Mouse (Mus musculus) midbrain, embryonic 16.5 days (tissue): ENCODE data around the gene 1700023F06Rik. TPM values are rescaled to one million over a fixed set of nuclear protein-coding genes. Genes with fewer than 3 reads are reported as not detected.

Experiments used
- ATAC-seq: fragments of 200-750 bp; cut with Nextera tagmentation; 2 replicates; pipeline ENCODE4 v1.8.0; 2017; ENCODE audit warnings: moderate TSS enrichment
- H3K27ac ChIP-seq: fragments of 300-500 bp; sonication (generic); 2 replicates; pipeline ENCODE4 v1.5.1; 2014; ENCODE audit warnings: mild to moderate bottlenecking, low read length, mixed read lengths
- H3K27me3 ChIP-seq: fragments of 300-500 bp; sonication (generic); 2 replicates; pipeline ENCODE4 v1.6.1; 2014; ENCODE audit warnings: low read depth, low read length, mixed read lengths; ENCODE audit not compliant: control insufficient read depth, insufficient read depth
- H3K36me3 ChIP-seq: fragments of 300-500 bp; sonication (generic); 2 replicates; pipeline ENCODE4 v1.6.1; 2014; ENCODE audit warnings: mild to moderate bottlenecking, low read length, moderate library complexity, mixed read lengths; ENCODE audit not compliant: control insufficient read depth, insufficient read depth
- H3K4me1 ChIP-seq: fragments of 300-500 bp; sonication (generic); 2 replicates; pipeline ENCODE4 v1.6.1; 2014; ENCODE audit warnings: mild to moderate bottlenecking, low read length, mixed read lengths; ENCODE audit not compliant: control insufficient read depth, insufficient read depth
- H3K4me2 ChIP-seq: fragments of 300-500 bp; sonication (generic); 2 replicates; pipeline ENCODE4 v1.6.1; 2014; ENCODE audit warnings: mild to moderate bottlenecking, low read length, mixed read lengths
- H3K4me3 ChIP-seq: fragments of 300-500 bp; sonication (generic); 2 replicates; pipeline ENCODE4 v1.5.1; 2014; ENCODE audit warnings: low read depth, mild to moderate bottlenecking, low read length, moderate library complexity, mixed read lengths
- H3K9ac ChIP-seq: fragments of 300-500 bp; sonication (generic); 2 replicates; pipeline ENCODE4 v1.6.1; 2014; ENCODE audit warnings: low read depth, low read length, mixed read lengths
- H3K9me3 ChIP-seq: fragments of 300-500 bp; sonication (generic); replicated peaks from 2 replicates; pipeline ENCODE4 v1.6.1; 2014; ENCODE audit warnings: mild to moderate bottlenecking, low read length, mixed read lengths; ENCODE audit not compliant: control insufficient read depth, poor library complexity, severe bottlenecking
- WGBS: fragments of 180-500 bp; shearing (Covaris S2); extraction: QIAGEN DNeasy Blood & Tissue Kit; methylation state at CpG from one replicate; pipeline ENCODE4 v1.1.7; 2014; 5-methylcytosine and 5-hydroxymethylcytosine counted together
- polyA plus RNA-seq: library from polyadenylated mRNA; unstranded; fragments of >200 nt; fragmentation: Nextera tagmentation; extraction: Ambion mirVana; gene quantifications from 2 replicates; pipeline ENCODE4 v1.2.1, GENCODE M21; 2015

1700023F06Rik gene
- 2.3 and 3.1 TPM in 2 replicates for polyA plus RNA-seq

- no peaks in the 10 kb centered on the region for H3K9me3 ChIP-seq
- H3K4me1 ChIP-seq = no peaks in the 10 kb centered on the region
- no peaks in the 10 kb centered on the region for H3K27me3 ChIP-seq
- H3K27ac ChIP-seq = no peak within 1 kb of the TSS
- H3K4me3 ChIP-seq = no peak within 1 kb of the TSS
- 93% methylated on average over 3 of the region's 3 CpGs for WGBS
- no peak within 1 kb of the TSS for H3K4me2 ChIP-seq
- H3K9ac ChIP-seq = no peak within 1 kb of the TSS
- H3K36me3 ChIP-seq = no peaks in the 10 kb centered on the region
- no peak for ATAC-seq
These were observed at the start of gene 1700023F06Rik for GRCm38 (mm10) chr11:103208458-103208857. TSS of gene 1700023F06Rik (minus strand) at chr11:103208558.

- H3K27me3 ChIP-seq = no peaks in the 10 kb centered on the region
- no peaks in the 10 kb centered on the region for H3K36me3 ChIP-seq
- ATAC-seq = no peak
- 91% methylated on average over 4 of the region's 4 CpGs for WGBS
- peaks cover 8% of the 10 kb centered on the region for H3K4me1 ChIP-seq
- no peak overlapping the region for H3K4me3 ChIP-seq
- H3K9ac ChIP-seq = no peak overlapping the region
- no peak overlapping the region for H3K4me2 ChIP-seq
- H3K27ac ChIP-seq = no peak overlapping the region
- H3K9me3 ChIP-seq = no peaks in the 10 kb centered on the region
These were observed 49.7 kb upstream of the 1700023F06Rik start for GRCm38 (mm10) chr11:103257938-103258481.

- ATAC-seq = no peak
- Histone ChIP-seq H3K4me2 (no peak overlapping the region), H3K27ac (no peak overlapping the region), H3K9ac (no peak overlapping the region), H3K36me3 (no peaks in the 10 kb centered on the region), H3K27me3 (no peaks in the 10 kb centered on the region), H3K4me1 (peaks cover 3% of the 10 kb centered on the region; the same call in 1 of the 2 replicates), H3K9me3 (no peaks in the 10 kb centered on the region), H3K4me3 (no peak overlapping the region)
- 88% methylated on average over 5 of the region's 5 CpGs for WGBS
These were observed 45.2 kb upstream of the 1700023F06Rik start for GRCm38 (mm10) chr11:103253605-103254004.

- Histone ChIP-seq H3K9me3 (no peaks in the 10 kb centered on the region), H3K4me1 (peaks cover 14% of the 10 kb centered on the region), H3K27me3 (no peaks in the 10 kb centered on the region), H3K27ac (no peak overlapping the region), H3K4me3 (no peak overlapping the region), H3K4me2 (no peak overlapping the region), H3K36me3 (no peaks in the 10 kb centered on the region), H3K9ac (no peak overlapping the region)
- no peak for ATAC-seq
- whole genome bisulfite sequencing = 94% methylated on average over 5 of the region's 5 CpGs
These were observed 44.0 kb upstream of the 1700023F06Rik start for GRCm38 (mm10) chr11:103252380-103252779.

GRCm38 (mm10) chr11:103250324-103250723 lies 42.0 kb upstream of the 1700023F06Rik start:
- Histone ChIP-seq H3K4me1 (peaks cover 21% of the 10 kb centered on the region), H3K27me3 (no peaks in the 10 kb centered on the region)
- WGBS = 91% methylated on average over 3 of the region's 3 CpGs

GRCm38 (mm10) chr11:103249509-103249908 lies 41.2 kb upstream of the 1700023F06Rik start:
- WGBS = 67% methylated on average over 6 of the region's 6 CpGs
- H3K9me3 ChIP-seq = no peaks in the 10 kb centered on the region
- no peak overlapping the region for H3K9ac ChIP-seq
- H3K36me3 ChIP-seq = no peaks in the 10 kb centered on the region
- peaks cover 21% of the 10 kb centered on the region for H3K4me1 ChIP-seq
- no peak overlapping the region for H3K4me2 ChIP-seq
- ATAC-seq = no peak
- H3K27me3 ChIP-seq = no peaks in the 10 kb centered on the region
- no peak overlapping the region for H3K4me3 ChIP-seq
- H3K27ac ChIP-seq = peak overlapping the region; percentile 9; the same call in 1 of the 2 replicates

More at GRCm38 (mm10) chr11:103250324-103250723, 42.0 kb upstream of the 1700023F06Rik start:
- Histone ChIP-seq H3K4me2 (no peak overlapping the region), H3K9ac (no peak overlapping the region), H3K27ac (no peak overlapping the region), H3K4me3 (no peak overlapping the region), H3K36me3 (no peaks in the 10 kb centered on the region), H3K9me3 (no peaks in the 10 kb centered on the region)
- no peak for ATAC-seq

GRCm38 (mm10) chr11:103248837-103249236 lies 40.5 kb upstream of the 1700023F06Rik start:
- H3K4me2 ChIP-seq = no peak overlapping the region
- H3K36me3 ChIP-seq = no peaks in the 10 kb centered on the region
- no peak overlapping the region for H3K4me3 ChIP-seq
- no peaks in the 10 kb centered on the region for H3K27me3 ChIP-seq
- 73% methylated on average over 5 of the region's 5 CpGs for WGBS
- no peaks in the 10 kb centered on the region for H3K9me3 ChIP-seq
- peaks cover 21% of the 10 kb centered on the region for H3K4me1 ChIP-seq
- no peak overlapping the region for H3K27ac ChIP-seq
- H3K9ac ChIP-seq = no peak overlapping the region
- ATAC-seq = no peak

GRCm38 (mm10) chr11:103247504-103248177 lies 39.3 kb upstream of the 1700023F06Rik start:
- WGBS = 67% methylated on average over 11 of the region's 11 CpGs
- Histone ChIP-seq H3K4me3 (no peak overlapping the region), H3K9ac (no peak overlapping the region), H3K9me3 (no peaks in the 10 kb centered on the region), H3K27ac (peak overlapping the region; percentile 54; the same call in 1 of the 2 replicates), H3K4me1 (peaks cover 21% of the 10 kb centered on the region), H3K36me3 (no peaks in the 10 kb centered on the region), H3K27me3 (no peaks in the 10 kb centered on the region), H3K4me2 (no peak overlapping the region)
- ATAC-seq = peak; percentile 58

GRCm38 (mm10) chr11:103246731-103247290 lies 38.5 kb upstream of the 1700023F06Rik start:
- no peaks in the 10 kb centered on the region for H3K27me3 ChIP-seq
- H3K9ac ChIP-seq = peak overlapping the region; percentile 14; the same call in 1 of the 2 replicates
- H3K4me2 ChIP-seq = no peak overlapping the region
- no peak for ATAC-seq
- WGBS = 61% methylated on average over 4 of the region's 4 CpGs
- no peaks in the 10 kb centered on the region for H3K36me3 ChIP-seq
- H3K27ac ChIP-seq = no peak overlapping the region
- peaks cover 22% of the 10 kb centered on the region for H3K4me1 ChIP-seq
- no peaks in the 10 kb centered on the region for H3K9me3 ChIP-seq
- no peak overlapping the region for H3K4me3 ChIP-seq
